Mouse (Mus musculus) kidney, postnatal 0 days (tissue): ENCODE data around the gene Pim2. TPM values are rescaled to one million over a fixed set of nuclear protein-coding genes. Genes with fewer than 3 reads are reported as not detected.
A peak's percentile ranks its signal among the peaks of the same experiment; 100 is the strongest.
"Not testable (repeated sequence)": the region's sequence is repeated elsewhere in the genome, so short reads cannot be mapped to it uniquely, and the experiment has no call there.

Experiments
- ATAC-seq: fragments of 200-750 bp; cut with Nextera tagmentation; replicated peaks from 2 replicates; pipeline ENCODE4 v1.8.0; 2017; ENCODE audit warnings: low read depth, moderate number of reproducible peaks, moderate TSS enrichment, moderate library complexity; ENCODE audit not compliant: low FRiP score
- DNase-seq: peaks from one replicate; pipeline ENCODE4 v3.0.0-alpha.2; 2016; ENCODE audit warnings: low spot score
- H3K27ac ChIP-seq: fragments of 300-500 bp; sonication (generic); 2 replicates; pipeline ENCODE4 v1.5.1; 2014; ENCODE audit warnings: mild to moderate bottlenecking
- H3K27me3 ChIP-seq: fragments of 300-500 bp; sonication (generic); 2 replicates; pipeline ENCODE4 v1.6.1; 2014; ENCODE audit warnings: low read length, mixed read lengths; ENCODE audit not compliant: insufficient read depth
- H3K36me3 ChIP-seq: fragments of 300-500 bp; sonication (generic); 2 replicates; pipeline ENCODE4 v1.6.1; 2014; ENCODE audit warnings: low read length, mixed read lengths; ENCODE audit not compliant: insufficient read depth
- H3K4me1 ChIP-seq: fragments of 300-500 bp; sonication (generic); replicated peaks from 2 replicates; pipeline ENCODE4 v1.6.1; 2014; ENCODE audit warnings: antibody characterized with exemption, low read length, mixed read lengths; ENCODE audit not compliant: insufficient read depth
- H3K4me2 ChIP-seq: fragments of 300-500 bp; sonication (generic); 2 replicates; pipeline ENCODE4 v1.6.1; 2014; ENCODE audit warnings: mild to moderate bottlenecking, low read length, moderate library complexity, mixed read lengths
- H3K4me3 ChIP-seq: fragments of 300-500 bp; sonication (generic); replicated peaks from 2 replicates; pipeline ENCODE4 v1.5.1; 2014; ENCODE audit warnings: low read depth, low read length
- H3K9ac ChIP-seq: fragments of 300-500 bp; sonication (generic); 2 replicates; pipeline ENCODE4 v1.6.1; 2014; ENCODE audit warnings: low read depth, low read length
- H3K9me3 ChIP-seq: fragments of 300-500 bp; sonication (generic); replicated peaks from 2 replicates; pipeline ENCODE4 v1.6.1; 2016; ENCODE audit warnings: low read length, inconsistent platforms, mixed read lengths
- CTCF ChIP-seq: IDR thresholded peaks from 2 replicates; pipeline ENCODE4 v1.5.1; 2016; ENCODE audit warnings: antibody characterized with exemption, low read depth, mild to moderate bottlenecking, moderate library complexity
- WGBS: fragments of 180-500 bp; shearing (Covaris S2); extraction: QIAGEN DNeasy Blood & Tissue Kit; methylation state at CpG from one replicate; pipeline ENCODE4 v1.1.7; 2014; 5-methylcytosine and 5-hydroxymethylcytosine counted together
- polyA plus RNA-seq: library from polyadenylated mRNA; unstranded; fragments of >200 nt; fragmentation: Nextera tagmentation; extraction: Ambion mirVana; gene quantifications from 2 replicates; pipeline ENCODE4 v1.2.1, GENCODE M21; 2015

The Pim2 gene
- polyA plus RNA-seq, 1 experiment from 2014 or later, result 6.2 TPM

DNA sequence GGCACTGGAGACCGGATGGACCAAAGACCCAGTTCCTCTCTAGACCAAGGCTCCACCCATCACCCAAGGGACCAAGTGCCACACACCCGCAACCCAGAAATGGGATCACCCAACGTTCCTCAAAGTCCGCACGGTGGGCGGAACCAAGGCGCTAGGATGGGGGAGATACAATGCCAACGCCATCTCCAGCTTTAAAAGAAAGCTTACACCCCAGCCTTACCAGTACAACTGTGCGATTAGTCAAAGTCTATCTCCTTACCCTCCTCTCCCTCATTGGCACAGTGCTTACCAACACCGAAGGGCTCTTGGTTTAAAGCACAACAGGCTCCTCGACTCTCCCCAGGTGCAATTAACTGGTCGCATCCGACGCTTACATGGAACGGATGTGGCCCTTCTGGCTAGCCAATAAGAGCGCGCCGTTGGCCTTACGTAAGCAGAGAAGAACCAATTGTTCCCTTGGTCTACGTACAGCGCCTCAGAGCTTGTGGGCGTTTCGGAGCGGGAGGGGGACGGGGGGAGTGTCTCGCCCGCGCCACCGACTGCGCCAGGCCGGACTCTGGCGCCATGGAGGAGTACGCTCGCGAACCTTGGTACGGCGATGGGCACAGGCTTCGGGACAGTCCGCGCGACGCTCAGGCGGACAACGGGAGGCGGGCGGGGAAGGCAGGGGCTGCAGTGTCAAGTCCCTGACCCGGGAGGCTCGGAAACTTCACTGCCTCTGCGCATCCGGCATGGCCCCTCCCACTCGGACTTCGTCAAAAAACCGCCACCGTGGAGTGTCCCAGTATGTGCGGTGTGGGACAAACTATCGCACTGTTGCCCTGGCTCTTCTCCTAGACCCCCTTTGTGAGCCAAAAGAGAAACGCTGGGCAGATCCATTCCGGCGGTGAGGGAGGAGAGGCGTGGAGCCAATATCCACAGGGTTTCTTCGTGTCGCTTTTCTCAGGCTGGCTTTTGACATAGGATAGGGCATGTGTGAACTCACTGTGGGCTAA lies 21.1 kb downstream of the Pim2 start, which contains the start of the genes Pqbp1 and Timm17b:
TSS of gene Pqbp1 (minus strand) at position 390 of the 995 bp plus-strand sequence.
TSS of gene Timm17b (plus strand) at position 478 of the 995 bp plus-strand sequence.
- Histone ChIP-seq H3K9ac (peak within 1 kb of the TSS; percentile 58; the same call in 1 of the 2 replicates), H3K4me2 (peak within 1 kb of the TSS; percentile 55), H3K36me3 (no peaks in the 10 kb centered on the region), H3K27me3 (no peaks in the 10 kb centered on the region), H3K27ac (peak within 1 kb of the TSS; percentile 82), H3K4me3 (peak within 1 kb of the TSS; percentile 53), H3K4me1 (no peaks in the 10 kb centered on the region), H3K9me3 (no peaks in the 10 kb centered on the region)
- ATAC-seq (peak; percentile 97), DNase-seq (peak; percentile 95)
- TF ChIP-seq CTCF, result no peak
- 25% methylated on average over 61 of the region's 62 CpGs for WGBS

DNA sequence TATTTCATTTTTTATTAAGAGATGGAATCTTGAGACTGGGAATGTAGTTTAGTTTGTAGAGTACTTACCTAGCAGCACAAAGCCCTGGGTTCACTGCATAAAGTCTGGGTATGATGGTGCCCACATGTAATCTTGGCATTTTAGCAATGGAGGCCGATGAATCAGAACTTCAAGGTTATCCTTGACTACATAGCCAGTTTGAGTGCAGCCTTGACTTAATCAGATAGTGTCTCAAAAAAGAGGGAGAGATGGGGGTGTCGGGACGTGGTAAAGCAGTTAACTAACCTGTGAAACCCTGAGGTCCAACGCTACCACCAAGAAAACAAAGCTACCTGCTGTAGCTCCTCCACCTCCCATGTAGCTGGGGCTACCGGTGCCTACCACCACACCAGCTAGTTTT lies 26.4 kb downstream of the Pim2 start:
- Histone ChIP-seq H3K4me3 (no peak overlapping the region), H3K4me1 (no peaks in the 10 kb centered on the region), H3K9me3 (no peaks in the 10 kb centered on the region), H3K9ac (no peak overlapping the region), H3K36me3 (no peaks in the 10 kb centered on the region), H3K27ac (no peak overlapping the region), H3K4me2 (no peak overlapping the region), H3K27me3 (no peaks in the 10 kb centered on the region)
- ATAC-seq (no peak), DNase-seq (no peak)
- TF ChIP-seq CTCF, result no peak
- WGBS, result 85% methylated on average over 5 of the region's 5 CpGs

GRCm38 (mm10) chrX:7907735-7908134 lies 29.7 kb downstream of the Pim2 start, which contains the start of gene Gm10491:
TSS of gene Gm10491 (minus strand) at chrX:7907835.
- no peaks in the 10 kb centered on the region for H3K27me3 ChIP-seq
- no peaks in the 10 kb centered on the region for H3K9me3 ChIP-seq
- no peak within 1 kb of the TSS for H3K4me3 ChIP-seq
- H3K9ac ChIP-seq, result no peak within 1 kb of the TSS
- DNase-seq (no peak), ATAC-seq (no peak)
- H3K4me2 ChIP-seq, result no peak within 1 kb of the TSS
- TF ChIP-seq CTCF, result no peak
- 83% methylated on average over 5 of the region's 5 CpGs for WGBS
- H3K4me1 ChIP-seq, result no peaks in the 10 kb centered on the region
- H3K27ac ChIP-seq, result no peak within 1 kb of the TSS
- no peaks in the 10 kb centered on the region for H3K36me3 ChIP-seq

DNA sequence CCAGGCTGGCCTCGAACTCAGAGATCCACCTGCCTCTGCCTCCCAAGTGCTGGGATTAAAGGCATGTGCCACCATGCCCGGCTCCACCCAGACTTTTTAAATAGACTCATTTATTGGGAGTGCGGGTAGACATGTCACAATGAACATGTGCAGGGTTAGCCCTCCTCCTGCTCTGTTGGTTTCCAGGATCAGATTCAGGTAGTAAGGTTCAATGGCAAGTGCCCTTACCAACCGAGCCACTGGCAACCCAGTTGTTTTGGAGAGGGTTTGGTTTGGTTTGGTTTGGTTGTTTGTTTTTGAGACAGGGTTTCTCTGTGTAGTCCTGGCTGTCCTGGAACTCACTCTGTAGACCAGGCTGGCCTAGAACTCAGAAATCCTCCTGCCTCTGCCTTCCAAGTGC lies 31.2 kb downstream of the Pim2 start, which contains the start of gene Gm10490:
TSS of gene Gm10490 (plus strand) at position 301 of the 400 bp plus-strand sequence.
- not testable (repeated sequence) for DNase-seq, H3K9me3 ChIP-seq, H3K36me3 ChIP-seq, H3K9ac ChIP-seq, H3K4me3 ChIP-seq, H3K4me2 ChIP-seq, H3K4me1 ChIP-seq, H3K27ac ChIP-seq, ATAC-seq, H3K27me3 ChIP-seq
- WGBS, result 81% methylated on average over 4 of the region's 4 CpGs

GRCm38 (mm10) chrX:7910473-7910872 lies 32.4 kb downstream of the Pim2 start:
- Histone ChIP-seq H3K27me3 (no peaks in the 10 kb centered on the region), H3K4me3 (no peak overlapping the region), H3K9ac (no peak overlapping the region), H3K27ac (no peak overlapping the region), H3K4me2 (no peak overlapping the region), H3K4me1 (no peaks in the 10 kb centered on the region), H3K36me3 (no peaks in the 10 kb centered on the region), H3K9me3 (no peaks in the 10 kb centered on the region)
- DNase-seq (no peak), ATAC-seq (no peak)
- 63% methylated on average over 6 of the region's 6 CpGs for WGBS
- TF ChIP-seq CTCF, result no peak

- not testable (repeated sequence) for DNase-seq, ATAC-seq, H3K9me3 ChIP-seq, H3K36me3 ChIP-seq, H3K4me2 ChIP-seq, H3K27me3 ChIP-seq, H3K27ac ChIP-seq, H3K4me3 ChIP-seq, H3K4me1 ChIP-seq, H3K9ac ChIP-seq
- WGBS, result 36% methylated on average over 3 of the region's 3 CpGs
- TF ChIP-seq CTCF, result peak; percentile 49
Measured at GRCm38 (mm10) chrX:7915669-7916068, 37.6 kb downstream of the Pim2 start.
